ENCODE assay signal across 8 mouse cellular contexts in the genomic region with DNA sequence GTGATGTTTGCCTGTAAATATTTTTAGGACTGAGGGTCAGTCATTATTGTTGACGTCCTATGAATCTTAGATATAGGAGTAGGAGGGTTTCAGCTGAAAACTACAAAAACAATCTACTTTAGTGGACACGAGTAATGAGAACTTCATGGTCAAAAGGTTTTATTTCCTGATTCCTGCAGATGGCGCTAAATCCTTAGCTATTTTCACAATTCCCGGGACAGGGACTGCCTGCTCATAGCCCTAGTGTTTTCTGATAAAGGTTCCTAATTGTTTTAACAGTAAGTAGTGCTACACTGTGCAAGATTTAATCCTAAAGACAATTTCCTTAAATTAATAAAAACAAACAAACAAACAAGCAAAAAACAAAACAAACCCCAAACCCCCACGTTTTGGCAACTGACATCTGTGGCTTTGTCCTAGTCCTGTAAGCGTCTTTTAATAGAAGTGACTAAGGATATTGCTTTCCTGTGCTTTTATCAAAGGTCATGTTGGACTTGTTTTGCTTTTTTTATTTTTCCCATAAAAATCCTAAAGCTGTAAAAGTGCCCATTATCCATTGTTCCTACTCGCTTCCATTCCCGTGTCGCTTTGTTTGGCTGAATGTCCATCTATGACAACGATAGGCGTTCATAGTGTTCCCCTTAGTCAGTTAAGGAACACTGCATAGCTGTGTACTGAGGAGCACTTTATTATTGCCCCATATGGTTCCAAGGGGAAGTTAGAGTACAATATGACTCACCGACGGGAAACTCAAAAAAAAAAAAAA. TPM values are rescaled to one million over a fixed set of nuclear protein-coding genes. Genes with fewer than 3 reads are reported as not detected.
DNase-seq lines count a peak whose midpoint lies in the region; ATAC-seq and TF ChIP-seq lines count a peak whose summit lies in the region.

No protein-coding gene starts in this region.

- peak; percentile 39 for DNase-seq in adrenal gland, adult 2 months
- no peak for DNase-seq in adrenal gland, postnatal 4 days (ENCODE audit: low spot score in 2 of 2)
- DNase-seq in cerebellum, postnatal 10 days: peak; percentile 64 to 79
- peak; percentile 6 to 15 for DNase-seq in kidney, postnatal 4 days
- no peak for DNase-seq in ovary, postnatal 10 days (ENCODE audit: low spot score)

- H3K27ac ChIP-seq in heart, embryonic 11.5 days (ENCODE audit: low read depth, low read length): no peak overlapping the region
- H3K27ac ChIP-seq in macrophage: peak overlapping the region; percentile 70

- 45% methylated on average over 13 of the region's 13 CpGs for whole genome bisulfite sequencing in heart, embryonic 11.5 days (ENCODE audit: insufficient replicate concordance)
- WGBS in macrophage (ENCODE audit: missing documents): 10% methylated on average over 11 of the region's 13 CpGs

- H3K79me2 ChIP-seq in C2C12 (ENCODE audit: control insufficient read depth, insufficient read depth) (no peaks in the 10 kb centered on the region), macrophage (ENCODE audit: inconsistent target) (no peaks in the 10 kb centered on the region)

- H3K4me1 ChIP-seq in heart, embryonic 11.5 days (ENCODE audit: control insufficient read depth, insufficient read depth, low read length): no peaks in the 10 kb centered on the region

- H3K9me3 ChIP-seq in heart, embryonic 11.5 days (replicated peaks; ENCODE audit: control insufficient read depth, low read length): no peaks in the 10 kb centered on the region

- H3K36me3 ChIP-seq in C2C12 (ENCODE audit: control insufficient read depth, insufficient read depth) (no peaks in the 10 kb centered on the region), macrophage (ENCODE audit: inconsistent target) (no peaks in the 10 kb centered on the region)
- no peaks in the 10 kb centered on the region for H3K36me3 ChIP-seq in heart, embryonic 11.5 days (ENCODE audit: control insufficient read depth, insufficient read depth, low read length)

- peak overlapping the region; percentile 14; the same call in 1 of the 2 replicates for H3K4me2 ChIP-seq in heart, embryonic 11.5 days

- H3K4me3 ChIP-seq in C2C12 (ENCODE audit: insufficient read depth, poor library complexity, severe bottlenecking): no peak overlapping the region
- no peak overlapping the region for H3K4me3 ChIP-seq in heart, embryonic 11.5 days (ENCODE audit: low read depth, low read length)
- peak overlapping the region; percentile 15; the same call in 1 of the 2 replicates for H3K4me3 ChIP-seq in macrophage (ENCODE audit: inconsistent target)

- no peak overlapping the region for H3K9ac ChIP-seq in heart, embryonic 11.5 days (ENCODE audit: low read depth, low read length)

- no peak overlapping the region for H3ac ChIP-seq in C2C12 (ENCODE audit: control insufficient read depth, insufficient read length, low read depth)

- H3K79me3 ChIP-seq in C2C12 (ENCODE audit: low read depth): no peaks in the 10 kb centered on the region

- no peaks in the 10 kb centered on the region for H3K27me3 ChIP-seq in C2C12 (ENCODE audit: control insufficient read depth, insufficient read depth, insufficient read length)
- no peaks in the 10 kb centered on the region for H3K27me3 ChIP-seq in heart, embryonic 11.5 days (ENCODE audit: control insufficient read depth, insufficient read depth, low read length)

- no peak for TF ChIP-seq CTCF in C2C12 (IDR thresholded peaks at IDR 0.05; ENCODE audit: control insufficient read depth, insufficient read depth, insufficient read length)

- ATAC-seq in heart, embryonic 11.5 days (replicated peaks; ENCODE audit: insufficient number of reproducible peaks, low FRiP score, low TSS enrichment): no peak

TF ChIP-seq in C2C12, 6 proteins besides CTCF, POLR2A, EP300 and RAD21:
- TF ChIP-seq FOSL1 (IDR thresholded peaks at IDR 0.05; ENCODE audit: insufficient read depth, low read length, poor library complexity, severe bottlenecking) (peak; percentile 21), CEBPB (IDR thresholded peaks at IDR 0.05; ENCODE audit: low read depth) (peak; percentile 70), MYOD1 (IDR thresholded peaks at IDR 0.05; ENCODE audit: control insufficient read depth, insufficient read length, low read depth) (no peak)

RNA-seq across cellular contexts. Expression of a gene that starts 53.5 kb away (rescaled TPM):
- total RNA-seq in adrenal gland, adult 2 months (2021): 10 to 100 TPM; 25.9 to 35.1 TPM
- polyA plus RNA-seq in adrenal gland, adult 2 months (2012; rRNA removed): 0.68 and 0.81 TPM in 2 replicates
- total RNA-seq in adrenal gland, postnatal 4 days (2021): 10 to 100 TPM; 30.9 to 31.9 TPM
- polyA plus RNA-seq in C2C12 (2012; fragmentation: generic; extraction: Trizol): 7.8 TPM
- polyA plus RNA-seq in heart, embryonic 11.5 days (2014; fragmentation: Nextera tagmentation; extraction: Ambion mirVana): 38.4 and 39.9 TPM in 2 replicates
- total RNA-seq in macrophage (2018; cell fraction: chromatin; rRNA removed): 10 to 100 TPM in 8 of 26 experiments, 1 to 10 TPM in 18; 1.3 to 16.3 (median 7.9) TPM
- total RNA-seq in macrophage (2018; cell fraction: cytosol; rRNA removed): 10 to 100 TPM in 25 of 26 experiments, 1 to 10 TPM in 1; 9.9 to 29.0 (median 19.7) TPM
- total RNA-seq in macrophage (2018; cell fraction: nucleus; rRNA removed): 10 to 100 TPM in 8 of 26 experiments, 1 to 10 TPM in 18; 2.3 to 16.7 (median 7.4) TPM
- 14.6 to 28.3 TPM (median 22.1 TPM) in 3 replicates for polyA plus RNA-seq in macrophage (2018)

Comparison
In these comparisons a context has a peak if more than half of its experiments do, and no peak if none do; other contexts are left out.
1. DNase-seq: peak in adrenal gland, adult 2 months (single experiment), cerebellum, postnatal 10 days (2 of 2) and kidney, postnatal 4 days (2 of 2); none in adrenal gland, postnatal 4 days (0 of 2) and ovary, postnatal 10 days (single experiment).